Mouse (Mus musculus) cerebral cortex, adult 2 months (tissue): ENCODE data around the gene Pitpnb.

Source experiments
- WGBS: fragments of 180-500 bp; shearing (Covaris S2); methylation state at CpG from one replicate; pipeline ENCODE4 v1.1.7; 2018; 5-methylcytosine and 5-hydroxymethylcytosine counted together

Pitpnb gene

GRCm38 (mm10) chr5:111396199-111396598 is 65.6 kb downstream of the Pitpnb start:
- 81% methylated on average over 4 of the region's 4 CpGs for WGBS

DNA sequence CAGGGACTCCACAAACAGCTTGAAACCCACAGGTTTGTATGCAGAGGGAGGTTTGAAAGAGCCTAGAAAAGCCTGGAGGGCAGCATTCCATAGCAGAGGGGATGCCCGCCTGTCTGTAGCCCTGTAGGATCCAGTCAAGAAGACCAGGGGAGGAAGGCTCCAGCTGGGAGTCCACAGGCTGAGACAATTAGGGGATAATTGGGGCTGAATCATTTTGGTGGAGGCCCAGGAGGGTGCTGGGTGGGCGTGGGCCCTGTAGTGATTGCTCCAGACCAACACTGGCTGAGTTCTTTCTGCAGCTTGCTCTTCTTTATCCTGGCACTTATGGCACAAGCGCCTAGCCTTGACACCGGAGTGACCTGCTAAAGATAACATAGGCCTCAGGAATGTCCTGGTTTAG is 67.9 kb downstream of the Pitpnb start:
- 78% methylated on average over 4 of the region's 4 CpGs for WGBS

DNA sequence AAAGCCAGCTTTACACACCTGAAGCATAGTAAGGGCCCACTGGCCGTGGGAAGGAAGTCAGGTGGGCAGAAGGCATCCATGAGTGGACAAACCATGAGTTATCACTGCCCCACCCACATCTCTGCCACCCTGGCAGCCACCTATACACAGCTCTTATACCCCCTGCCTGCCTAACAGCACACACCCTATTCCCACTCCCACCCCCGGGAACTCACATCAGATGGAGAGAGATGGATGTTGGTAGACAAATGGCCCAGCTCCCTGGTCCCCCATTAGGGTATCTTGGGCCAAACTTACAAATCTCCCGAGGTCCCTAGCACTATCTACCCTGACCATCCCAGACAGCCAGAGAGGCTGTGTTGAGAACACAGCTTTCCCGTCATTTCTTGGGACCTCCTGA is 68.7 kb downstream of the Pitpnb start:
- 86% methylated on average over 4 of the region's 4 CpGs for WGBS

- WGBS: 71% methylated on average over 19 of the region's 19 CpGs
Measured at GRCm38 (mm10) chr5:111401879-111402650, 71.5 kb downstream of the Pitpnb start.

DNA sequence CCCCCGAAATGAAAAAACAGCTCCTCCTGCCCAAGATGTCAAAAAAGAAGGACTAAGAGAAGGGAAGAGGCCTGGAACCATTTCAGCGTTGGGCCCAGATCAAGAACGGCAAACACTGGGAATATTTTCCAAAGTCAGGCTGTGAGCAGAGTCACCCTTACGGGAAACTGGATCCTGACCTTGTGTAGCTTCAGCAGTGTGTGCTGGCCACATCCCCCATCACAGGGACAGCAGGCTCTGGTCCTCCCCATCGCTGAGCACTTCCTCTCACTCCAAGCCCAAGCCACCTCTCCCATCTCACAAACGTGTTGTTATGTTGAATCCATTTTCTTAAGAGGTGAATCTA is 72.1 kb downstream of the Pitpnb start:
- 76% methylated on average over 6 of the region's 6 CpGs for WGBS

DNA sequence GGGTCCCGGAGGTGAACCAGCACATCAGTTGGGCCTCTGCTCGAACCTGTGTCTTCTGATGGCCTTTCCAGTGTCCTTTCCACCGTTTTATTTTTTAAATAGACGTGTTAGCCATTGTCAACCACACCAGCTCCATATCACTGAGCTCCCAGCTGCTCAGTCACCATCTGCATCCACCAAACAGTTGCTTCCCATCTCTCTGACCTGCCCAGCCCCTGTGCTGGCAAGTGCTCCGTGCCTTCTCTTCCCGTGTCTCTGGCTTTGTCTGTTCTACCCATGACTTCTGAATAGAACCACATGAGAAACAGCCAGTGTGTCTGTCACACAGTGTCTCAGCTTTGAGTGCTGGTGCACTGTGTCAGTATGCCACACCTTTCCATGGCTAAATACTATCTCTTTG is 74.2 kb downstream of the Pitpnb start:
- WGBS: 88% methylated on average over 6 of the region's 6 CpGs

GRCm38 (mm10) chr5:111408470-111409105 is 78.0 kb downstream of the Pitpnb start:
- WGBS: 44% methylated on average over 14 of the region's 14 CpGs

- WGBS: 32% methylated on average over 1 of the region's 1 CpGs
Measured at GRCm38 (mm10) chr5:111409412-111410044, 79.0 kb downstream of the Pitpnb start.

GRCm38 (mm10) chr5:111410665-111411064 is 80.1 kb downstream of the Pitpnb start:
- 85% methylated on average over 3 of the region's 3 CpGs for WGBS

DNA sequence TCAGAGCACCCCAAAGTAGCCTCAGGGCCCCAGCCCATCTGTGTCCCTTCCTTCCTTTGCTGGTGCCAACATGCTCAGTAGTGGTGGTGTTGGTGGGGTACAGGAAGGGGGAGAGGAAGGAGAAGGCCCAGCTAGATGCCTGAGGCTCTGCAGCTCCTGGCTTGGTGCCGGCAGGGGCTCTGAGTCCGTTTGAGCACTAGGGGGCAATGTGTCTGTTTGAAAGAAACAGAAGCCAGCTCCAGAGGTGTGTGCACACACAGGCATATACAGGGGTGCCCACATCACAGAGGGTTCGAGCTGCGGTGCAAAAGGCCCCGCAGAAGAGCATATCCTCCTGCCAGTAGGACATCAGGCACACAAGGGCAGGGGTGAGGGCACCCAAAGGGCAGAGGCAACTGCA is 83.6 kb downstream of the Pitpnb start:
- 4% methylated on average over 5 of the region's 5 CpGs for whole genome bisulfite sequencing

DNA sequence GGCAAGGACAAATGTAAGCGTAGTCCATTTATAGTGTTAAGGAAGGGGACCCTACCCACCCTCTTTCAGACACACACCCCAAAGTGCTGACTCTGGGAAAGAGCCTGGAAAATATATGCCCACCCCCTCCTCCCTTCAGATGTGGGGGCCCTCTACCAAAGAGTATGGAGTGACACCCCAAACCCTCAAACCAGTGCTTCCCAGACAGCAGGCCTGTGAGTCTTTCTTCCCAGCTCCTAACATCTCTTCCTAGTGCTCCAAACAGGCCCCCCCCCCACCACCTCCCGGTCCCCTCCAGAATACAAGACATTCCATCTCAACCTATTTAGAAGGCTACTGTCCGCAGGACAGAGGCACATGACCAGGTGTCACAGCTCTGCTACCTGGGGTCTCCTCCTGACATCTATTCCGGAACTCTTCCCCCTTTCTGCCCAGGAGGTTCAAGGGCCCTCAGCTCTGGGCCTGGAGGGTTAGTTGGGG is 84.2 kb downstream of the Pitpnb start:
- 75% methylated on average over 4 of the region's 4 CpGs for WGBS

- WGBS: 17% methylated on average over 14 of the region's 14 CpGs
Measured at GRCm38 (mm10) chr5:111415575-111415974, 85.0 kb downstream of the Pitpnb start.

DNA sequence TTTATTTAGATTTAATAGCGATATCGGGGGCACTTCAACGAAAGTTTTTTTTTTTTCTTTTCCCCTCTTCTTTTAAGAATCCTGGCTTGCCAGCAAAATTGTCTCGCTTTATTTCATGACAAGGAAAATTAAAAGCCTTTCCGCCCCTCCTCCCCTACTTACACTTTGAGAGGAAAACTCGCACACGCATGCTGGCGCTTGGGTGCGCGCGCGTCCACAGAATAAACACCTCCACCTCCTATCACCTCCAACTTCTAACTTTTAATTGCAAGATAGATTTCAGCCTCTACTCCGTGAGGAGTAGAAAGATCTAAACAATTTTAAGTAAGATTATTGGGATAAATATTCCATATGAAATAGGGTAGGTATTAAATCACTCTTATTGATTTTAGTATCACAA is 85.5 kb downstream of the Pitpnb start:
- WGBS: 8% methylated on average over 13 of the region's 13 CpGs

DNA sequence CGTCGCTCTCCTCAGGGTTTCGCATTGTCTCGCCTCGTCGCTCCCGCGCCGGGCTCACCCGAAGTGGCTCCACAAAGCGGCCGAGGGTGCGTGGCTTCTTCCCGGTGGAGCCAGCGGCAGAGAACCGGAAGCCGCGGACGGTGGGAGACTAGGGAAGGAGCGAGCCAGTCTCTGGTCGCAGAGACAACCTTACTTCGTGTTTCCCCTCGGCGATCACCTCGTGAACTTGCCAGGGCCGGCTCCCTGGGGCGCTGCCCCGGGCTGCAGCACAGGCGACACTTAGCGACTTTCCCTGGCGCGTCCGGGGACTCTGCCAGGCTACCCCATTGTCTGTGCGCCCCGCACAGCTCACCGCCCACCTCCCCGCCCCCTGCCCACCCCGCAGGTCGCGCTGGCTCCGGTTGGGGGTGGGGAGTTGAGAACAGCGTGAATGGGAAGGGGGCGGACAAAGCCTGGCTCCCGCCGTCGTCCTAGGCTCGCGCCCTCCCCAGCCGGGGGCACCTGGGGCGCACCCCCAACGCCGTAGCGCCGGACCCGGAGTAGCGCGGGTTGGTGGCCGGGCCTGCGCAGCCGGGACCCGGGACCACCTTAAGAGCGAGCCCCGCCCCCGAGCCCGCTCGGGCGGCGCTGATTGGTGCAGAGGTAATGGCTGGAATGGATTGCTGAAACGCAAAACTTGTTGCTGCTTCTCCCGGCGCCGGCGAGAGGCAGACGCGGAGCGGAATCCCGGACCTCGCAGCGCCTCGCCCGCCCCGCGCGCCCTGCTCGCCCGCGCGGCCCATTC is 86.2 kb downstream of the Pitpnb start, which contains the start of gene Mn1:
TSS of gene Mn1 (plus strand) at position 772 of the 784 bp plus-strand sequence.
- under 1% methylated on average over 88 of the region's 88 CpGs for WGBS

DNA sequence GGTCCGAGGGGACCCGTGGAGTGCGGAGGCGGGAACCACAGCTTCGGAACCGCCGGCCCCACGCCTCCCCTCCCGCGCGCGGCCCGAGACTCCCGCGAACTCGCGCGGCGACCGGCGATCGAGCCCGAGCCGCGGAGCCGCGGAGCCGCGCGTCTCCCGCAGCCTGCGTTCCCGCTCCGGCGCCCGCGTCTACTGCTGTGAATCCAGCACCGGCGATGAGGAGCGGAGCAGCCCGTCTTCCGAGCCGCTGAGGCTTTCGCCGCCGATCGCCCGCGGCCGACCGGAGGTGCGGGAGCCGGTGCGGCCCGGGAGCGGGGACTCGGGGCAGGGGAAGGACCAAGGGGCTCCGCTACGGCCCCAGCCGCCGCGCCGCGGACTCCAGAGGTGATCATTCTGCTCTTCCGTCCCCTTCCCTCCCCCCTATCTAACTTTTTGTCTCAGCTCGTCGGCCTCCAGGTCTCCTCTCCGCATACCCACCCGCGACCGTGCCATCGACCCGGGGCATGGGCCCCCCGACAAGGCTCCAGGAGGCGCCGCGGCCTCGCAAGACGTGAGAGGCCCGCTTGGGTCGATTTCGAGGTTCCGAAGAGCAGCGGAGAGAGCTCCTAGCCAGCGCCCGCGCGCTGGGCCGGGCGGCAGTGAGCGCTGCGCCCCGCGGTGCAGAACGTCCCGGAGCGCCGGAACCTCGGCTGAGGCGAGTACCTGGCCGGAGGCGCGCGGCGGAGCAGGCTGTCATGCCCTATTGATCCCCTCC is 87.0 kb downstream of the Pitpnb start:
- under 1% methylated on average over 104 of the region's 105 CpGs for WGBS

- 5% methylated on average over 62 of the region's 63 CpGs for WGBS
Measured at GRCm38 (mm10) chr5:111418202-111419120, 87.9 kb downstream of the Pitpnb start.

- 21% methylated on average over 42 of the region's 42 CpGs for WGBS
Measured at GRCm38 (mm10) chr5:111419121-111419881, 88.7 kb downstream of the Pitpnb start.

- WGBS: 13% methylated on average over 56 of the region's 56 CpGs
Measured at GRCm38 (mm10) chr5:111420011-111420691, 89.6 kb downstream of the Pitpnb start.

DNA sequence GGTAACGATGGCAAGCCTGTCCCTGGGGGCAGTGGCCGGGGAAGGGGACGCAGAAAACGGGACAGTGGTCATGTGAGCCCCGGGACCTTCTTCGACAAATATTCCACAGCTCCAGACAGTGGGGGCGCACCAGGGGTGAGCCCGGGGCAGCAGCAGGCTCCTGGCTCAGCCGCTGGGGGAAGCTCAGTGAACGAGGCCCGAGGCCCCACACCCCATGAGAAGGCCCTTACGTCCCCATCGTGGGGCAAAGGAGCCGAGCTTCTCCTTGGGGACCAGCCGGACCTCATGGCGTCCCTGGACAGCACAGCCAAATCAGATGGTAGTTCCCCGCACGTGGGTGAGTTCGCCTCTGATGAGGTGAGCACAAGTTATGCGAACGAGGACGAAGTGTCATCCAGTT is 90.3 kb downstream of the Pitpnb start:
- 36% methylated on average over 22 of the region's 22 CpGs for WGBS
